Mouse (Mus musculus) cerebellum, adult 2 months (tissue): ENCODE data around the gene Hils1.

ENCODE experiments used
- CTCF ChIP-seq: fragments of 200-500 bp; IDR thresholded peaks from 2 replicates; pipeline ENCODE4 v1.5.1; 2011; ENCODE audit warnings: low read depth, mild to moderate bottlenecking, control low read depth, low read length, moderate library complexity, borderline replicate concordance; ENCODE audit not compliant: insufficient read depth
- POLR2A ChIP-seq: fragments of 200-500 bp; IDR thresholded peaks from 2 replicates; pipeline ENCODE4 v1.6.1; 2011; ENCODE audit warnings: low read length, control low read depth, borderline replicate concordance; ENCODE audit not compliant: insufficient read depth

- TF ChIP-seq CTCF (no peak), POLR2A (no peak)
Measured at GRCm38 (mm10) chr11:94952169-94952568, 15.2 kb upstream of the Hils1 start.
